Mouse (Mus musculus): ENCODE data around the gene Dpm3.

DNA sequence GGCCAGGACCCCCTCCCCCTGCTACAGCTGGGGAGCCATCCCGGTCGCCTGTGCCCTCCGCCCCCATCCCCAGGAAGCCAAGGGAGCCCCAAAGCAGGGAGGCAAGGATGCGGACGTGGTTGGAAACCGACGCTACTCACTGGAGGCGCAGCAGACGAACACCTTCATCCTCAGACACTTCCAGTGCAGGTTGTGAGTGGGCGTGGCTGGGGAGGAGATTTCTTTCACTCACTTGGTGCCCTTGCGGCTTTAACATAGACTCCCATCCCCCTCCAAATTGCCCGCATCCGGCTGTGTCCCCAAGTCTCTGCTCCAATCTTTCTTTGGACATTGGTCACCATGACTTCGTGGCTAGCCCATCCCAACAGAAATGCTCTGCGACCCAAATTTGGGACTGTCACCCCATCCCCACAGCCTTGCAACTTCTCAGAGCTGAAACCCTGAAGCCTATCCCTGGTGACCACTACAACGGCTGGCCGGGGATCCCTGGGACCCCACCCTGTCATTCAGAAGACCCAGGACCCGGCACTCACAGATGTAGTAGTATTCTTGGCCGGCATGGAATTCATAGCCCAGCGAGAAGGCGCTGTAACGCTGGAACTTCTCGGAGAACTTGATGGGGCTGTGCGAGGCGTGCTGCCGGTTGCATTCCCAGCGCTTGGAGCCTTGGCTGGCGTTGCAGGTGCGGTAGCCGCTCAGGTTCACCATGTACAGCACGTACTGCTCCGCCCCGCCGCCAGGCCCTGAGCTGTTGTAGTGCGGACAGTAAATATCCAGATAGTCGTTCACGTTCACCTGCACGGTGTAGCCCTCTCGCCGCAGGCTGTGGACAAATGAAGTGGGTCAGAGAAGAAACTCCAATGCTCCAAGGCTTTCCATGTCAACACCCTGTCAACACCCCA, 57.0 kb downstream of the Dpm3 start:
- no peak for TF ChIP-seq POLR2A (IDR thresholded peaks at IDR 0.05; ENCODE audit: control insufficient read depth in 1 of 2, insufficient read depth in 1 of 2, low read depth in 1 of 2, low read length in 2 of 2, poor library complexity in 1 of 2)
- no peak for TF ChIP-seq MEF2A (IDR thresholded peaks at IDR 0.05; ENCODE audit: extremely low read depth, insufficient replicate concordance, low read depth, low read length, poor library complexity, severe bottlenecking)
- no peak for TF ChIP-seq SMC3 (IDR thresholded peaks at IDR 0.05; ENCODE audit: low read depth, low read length)
- TF ChIP-seq CTCF (IDR thresholded peaks at IDR 0.05 in 2 of 3, conservative IDR thresholded peaks at IDR 0.05 in 1 of 3; ENCODE audit: control insufficient read depth in 1 of 3, insufficient read depth in 1 of 3, low read depth in 2 of 3, low read length in 3 of 3, poor library complexity in 1 of 3, severe bottlenecking in 1 of 3) = no peak

Measured in MEL (cell line).